Mouse (Mus musculus) stomach, postnatal 0 days (tissue): ENCODE results near the gene Cavin1. TPM values are rescaled to one million over a fixed set of nuclear protein-coding genes. Genes with fewer than 3 reads are reported as not detected.

ENCODE experiments used
- ATAC-seq: fragments of 200-750 bp; cut with Nextera tagmentation; 2 replicates; pipeline ENCODE4 v1.8.0; 2017; ENCODE audit not compliant: low FRiP score, low TSS enrichment
- DNase-seq: peaks from one replicate; pipeline ENCODE4 v3.0.0-alpha.2; 2016; ENCODE audit warnings: low spot score
- H3K27ac ChIP-seq: fragments of 300-500 bp; sonication (generic); replicated peaks from 2 replicates; pipeline ENCODE4 v1.5.1; 2014; ENCODE audit warnings: mild to moderate bottlenecking, control low read depth
- H3K27me3 ChIP-seq: fragments of 300-500 bp; sonication (generic); 2 replicates; pipeline ENCODE4 v1.6.1; 2014; ENCODE audit warnings: low read length; ENCODE audit not compliant: control insufficient read depth, insufficient read depth
- H3K36me3 ChIP-seq: fragments of 300-500 bp; sonication (generic); 2 replicates; pipeline ENCODE4 v1.6.1; 2014; ENCODE audit warnings: low read length, mixed read lengths; ENCODE audit not compliant: control insufficient read depth, insufficient read depth
- H3K4me1 ChIP-seq: fragments of 300-500 bp; sonication (generic); replicated peaks from 2 replicates; pipeline ENCODE4 v1.6.1; 2014; ENCODE audit warnings: antibody characterized with exemption; ENCODE audit not compliant: control insufficient read depth, insufficient read depth
- H3K4me2 ChIP-seq: fragments of 300-500 bp; sonication (generic); replicated peaks from 2 replicates; pipeline ENCODE4 v1.6.1; 2014; ENCODE audit warnings: low read depth, mild to moderate bottlenecking, control low read depth, moderate library complexity
- H3K4me3 ChIP-seq: fragments of 300-500 bp; sonication (generic); 2 replicates; pipeline ENCODE4 v1.5.1; 2014; ENCODE audit warnings: low read depth, low read length, control low read depth
- H3K9ac ChIP-seq: fragments of 300-500 bp; sonication (generic); 2 replicates; pipeline ENCODE4 v1.6.1; 2014; ENCODE audit warnings: mild to moderate bottlenecking, low read length, control low read depth, mixed read lengths
- H3K9me3 ChIP-seq: fragments of 300-500 bp; sonication (generic); 2 replicates; pipeline ENCODE4 v1.6.1; 2016; ENCODE audit warnings: low read length; ENCODE audit not compliant: control insufficient read depth
- CTCF ChIP-seq: IDR thresholded peaks from 2 replicates; pipeline ENCODE4 v1.5.1; 2016; ENCODE audit warnings: antibody characterized with exemption, low read depth, mild to moderate bottlenecking, moderate library complexity
- EP300 ChIP-seq: optimal IDR thresholded peaks from 2 replicates; pipeline ENCODE3; 2016; ENCODE audit warnings: antibody characterized with exemption
- WGBS: fragments of 180-500 bp; shearing (Covaris S2); extraction: QIAGEN DNeasy Blood & Tissue Kit; methylation state at CpG from one replicate; pipeline ENCODE4 v1.1.7; 2014; 5-methylcytosine and 5-hydroxymethylcytosine counted together
- polyA plus RNA-seq: library from polyadenylated mRNA; unstranded; fragments of >200 nt; fragmentation: Nextera tagmentation; extraction: Ambion mirVana; gene quantifications from 2 replicates; pipeline ENCODE4 v1.2.1, GENCODE M21; 2015

Gene Cavin1
- polyA plus RNA-seq, 1 experiment from 2014 or later = 331 TPM

DNA sequence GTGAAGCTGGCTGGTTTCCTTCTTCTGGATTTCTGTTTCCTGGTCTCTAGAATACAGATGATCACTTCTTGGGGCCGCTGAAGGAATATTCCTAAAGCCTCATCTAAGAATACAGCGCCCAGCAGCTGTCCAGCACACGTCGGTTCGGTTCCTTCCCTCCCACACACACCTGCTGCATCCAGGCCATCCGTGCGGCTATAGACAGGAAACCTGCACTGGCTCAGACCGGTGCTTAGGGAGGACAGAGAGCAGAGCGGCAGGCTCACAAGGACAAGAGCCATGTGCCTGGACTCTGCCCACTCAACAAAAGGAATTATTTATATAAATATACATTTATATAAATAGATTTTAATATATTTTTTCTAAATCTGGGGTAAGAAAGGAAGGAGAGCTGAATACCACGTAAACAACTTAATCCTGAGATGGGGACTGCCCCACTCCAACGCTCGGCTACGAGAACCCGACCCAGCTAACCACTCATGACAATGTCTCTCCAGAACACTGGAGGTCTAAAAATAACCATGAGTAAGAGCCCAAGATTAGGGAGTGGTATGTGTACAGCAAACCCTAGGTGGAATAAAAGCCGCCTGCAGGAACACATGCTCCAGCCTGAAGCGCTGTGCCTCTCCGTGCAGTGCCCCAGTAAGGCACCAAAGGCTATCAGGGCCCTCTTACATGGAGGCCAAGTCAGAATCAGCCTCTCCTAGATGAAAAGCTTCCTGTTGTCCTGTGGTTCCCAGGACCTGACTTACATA lies 58.1 kb downstream of the Cavin1 start:
- Histone ChIP-seq H3K4me2 (no peak overlapping the region; the same call in 1 of the 2 replicates), H3K9ac (no peak overlapping the region), H3K4me1 (peaks cover 5% of the 10 kb centered on the region; the same call in 1 of the 2 replicates), H3K36me3 (peaks cover 15% of the 10 kb centered on the region), H3K9me3 (no peaks in the 10 kb centered on the region), H3K27ac (peak overlapping the region; percentile 86), H3K4me3 (no peak overlapping the region), H3K27me3 (no peaks in the 10 kb centered on the region)
- 36% methylated on average over 17 of the region's 17 CpGs for WGBS
- TF ChIP-seq CTCF (0 out of 2 replicates have a peak, but pooled peaks have one; percentile 14), EP300 (peak; percentile 36)
- peak; percentile 93 for ATAC-seq
- DNase-seq = peak; percentile 58

DNA sequence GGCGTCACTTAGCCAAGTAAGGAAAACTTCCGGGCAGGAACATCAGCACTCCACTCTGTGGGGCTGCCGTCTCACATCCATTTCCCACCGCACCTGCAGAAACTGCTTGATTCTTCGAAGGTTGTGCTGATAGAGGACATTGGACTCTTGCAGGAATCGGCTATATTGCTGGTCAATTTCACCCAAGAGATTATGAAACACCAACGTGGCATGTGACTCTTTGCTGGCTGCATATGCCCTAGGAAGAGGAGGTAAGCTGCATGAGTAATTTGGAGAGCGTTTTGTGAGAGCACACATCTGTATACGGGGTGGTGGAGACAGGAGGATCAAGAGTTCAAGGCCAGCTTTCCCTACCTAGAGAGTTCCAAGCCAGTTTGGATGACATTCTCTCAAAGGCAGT lies 62.1 kb downstream of the Cavin1 start:
- H3K9me3 ChIP-seq = no peaks in the 10 kb centered on the region
- peaks cover 5% of the 10 kb centered on the region; the same call in 1 of the 2 replicates for H3K4me1 ChIP-seq
- no peaks in the 10 kb centered on the region for H3K27me3 ChIP-seq
- no peak for TF ChIP-seq CTCF
- TF ChIP-seq EP300 = no peak
- H3K4me3 ChIP-seq = no peak overlapping the region
- 87% methylated on average over 9 of the region's 9 CpGs for WGBS
- peaks cover 29% of the 10 kb centered on the region for H3K36me3 ChIP-seq
- no peak for DNase-seq
- no peak overlapping the region for H3K4me2 ChIP-seq
- ATAC-seq = no peak
- no peak overlapping the region for H3K27ac ChIP-seq
- H3K9ac ChIP-seq = no peak overlapping the region

DNA sequence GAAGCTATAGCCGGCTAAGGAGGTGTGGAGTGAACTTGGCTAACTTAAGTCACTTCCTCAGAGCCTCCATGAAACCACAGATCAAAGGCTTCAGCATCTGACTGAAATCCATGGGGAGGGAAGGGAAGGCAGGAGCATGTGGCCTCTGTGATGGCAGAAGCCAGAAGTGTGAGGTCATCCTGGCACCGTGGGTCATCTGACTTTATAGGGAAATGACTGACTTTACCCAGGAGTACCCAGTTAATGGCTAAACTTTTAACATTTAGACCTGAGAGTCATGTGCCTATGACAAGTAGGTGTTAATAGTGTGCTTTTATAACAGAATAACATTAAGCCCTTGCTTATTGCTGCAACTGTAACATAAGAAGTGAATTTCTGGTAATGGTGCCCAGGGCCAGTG lies 62.6 kb downstream of the Cavin1 start:
- ATAC-seq = no peak
- WGBS = 82% methylated on average over 2 of the region's 2 CpGs
- Histone ChIP-seq H3K9me3 (no peaks in the 10 kb centered on the region), H3K27ac (no peak overlapping the region), H3K27me3 (no peaks in the 10 kb centered on the region), H3K4me3 (no peak overlapping the region), H3K4me1 (peaks cover 5% of the 10 kb centered on the region; the same call in 1 of the 2 replicates), H3K4me2 (no peak overlapping the region), H3K9ac (no peak overlapping the region), H3K36me3 (peaks cover 33% of the 10 kb centered on the region)
- no peak for DNase-seq
- TF ChIP-seq CTCF (no peak), EP300 (no peak)

DNA sequence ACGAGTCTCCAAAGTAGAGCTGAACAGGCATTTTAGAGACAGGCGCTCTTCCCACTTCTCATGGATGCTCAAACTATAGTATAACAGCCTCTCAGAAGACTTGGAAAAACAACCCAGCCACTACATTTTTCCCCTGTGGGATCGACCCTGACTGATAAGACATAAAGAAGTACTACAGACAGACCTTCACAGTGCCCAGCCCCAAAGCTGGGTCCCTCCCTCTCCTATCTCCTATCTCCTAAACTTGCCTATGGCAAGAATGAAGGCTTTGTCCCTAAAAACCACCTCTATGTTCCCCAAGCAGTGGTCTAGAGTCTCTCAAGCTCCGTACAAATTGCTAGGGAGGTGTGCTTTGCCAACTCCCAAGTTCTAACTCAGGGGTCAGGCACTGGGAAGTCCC lies 63.8 kb downstream of the Cavin1 start:
- DNase-seq (no peak), ATAC-seq (no peak)
- Histone ChIP-seq H3K9me3 (no peaks in the 10 kb centered on the region), H3K9ac (no peak overlapping the region), H3K4me1 (no peaks in the 10 kb centered on the region), H3K4me3 (no peak overlapping the region), H3K27ac (no peak overlapping the region), H3K36me3 (peaks cover 39% of the 10 kb centered on the region), H3K4me2 (no peak overlapping the region), H3K27me3 (no peaks in the 10 kb centered on the region)
- no peak for TF ChIP-seq EP300
- no peak for TF ChIP-seq CTCF
- WGBS = 81% methylated on average over 4 of the region's 4 CpGs

Other genes starting within 250 kb of the Cavin1 start
- gene Rab5c, start 232.7 kb downstream of the Cavin1 start, polyA plus RNA-seq = 18.4 and 22.0 TPM in 2 replicates
- gene Kcnh4, start 210.9 kb downstream of the Cavin1 start, polyA plus RNA-seq = 0.06 TPM in 2 replicates
- not detected in 2 replicates for gene Hcrt, start 208.0 kb downstream of the Cavin1 start, polyA plus RNA-seq
- gene Ghdc, start 199.9 kb downstream of the Cavin1 start, polyA plus RNA-seq = 3.6 and 3.9 TPM in 2 replicates
- 16.1 and 17.3 TPM in 2 replicates for gene Stat5b, start 120.2 kb downstream of the Cavin1 start, polyA plus RNA-seq
- gene Stat5a, start 111.5 kb downstream of the Cavin1 start, polyA plus RNA-seq = 13.0 and 13.5 TPM in 2 replicates
- 47.7 and 55.1 TPM in 2 replicates for gene Stat3, start 31.3 kb downstream of the Cavin1 start, polyA plus RNA-seq
- 44.8 and 45.5 TPM in 2 replicates for gene Atp6v0a1, start 38.6 kb upstream of the Cavin1 start, polyA plus RNA-seq
- gene Naglu, start 99.1 kb upstream of the Cavin1 start, polyA plus RNA-seq = 16.0 and 17.1 TPM in 2 replicates
- 0.08 TPM in 1 of 2 replicates, not detected in the other for gene Hsd17b1, start 107.5 kb upstream of the Cavin1 start, polyA plus RNA-seq
- 26.4 and 26.8 TPM in 2 replicates for gene Coasy, start 111.7 kb upstream of the Cavin1 start, polyA plus RNA-seq
- gene Mlx, start 116.4 kb upstream of the Cavin1 start, polyA plus RNA-seq = 42.3 and 42.4 TPM in 2 replicates
- gene Psmc3ip, start 124.5 kb upstream of the Cavin1 start, polyA plus RNA-seq = 10.6 and 11.8 TPM in 2 replicates
- 16.1 and 17.9 TPM in 2 replicates for gene Retreg3, start 149.0 kb upstream of the Cavin1 start, polyA plus RNA-seq
- gene Tubg1, start 149.1 kb upstream of the Cavin1 start, polyA plus RNA-seq = 29.7 and 29.8 TPM in 2 replicates
- gene Tubg2, start 185.0 kb upstream of the Cavin1 start, polyA plus RNA-seq = 3.0 and 3.1 TPM in 2 replicates
- gene Cntnap1, start 199.6 kb upstream of the Cavin1 start, polyA plus RNA-seq = 0.52 and 0.94 TPM in 2 replicates
- gene Plekhh3, start 200.5 kb upstream of the Cavin1 start, polyA plus RNA-seq = 23.8 and 25.6 TPM in 2 replicates
- gene Ccr10, start 204.6 kb upstream of the Cavin1 start, polyA plus RNA-seq = 0.16 and 0.24 TPM in 2 replicates